Mouse (Mus musculus) heart, embryonic 14.5 days (tissue): ENCODE data around the gene Scly. TPM values are rescaled to one million over a fixed set of nuclear protein-coding genes. Genes with fewer than 3 reads are reported as not detected.

Experiments used
- ATAC-seq: fragments of 200-750 bp; cut with Nextera tagmentation; 2 replicates; pipeline ENCODE4 v1.8.0; 2017; ENCODE audit warnings: low read depth, moderate TSS enrichment; ENCODE audit not compliant: insufficient number of reproducible peaks, insufficient read depth, low FRiP score
- H3K27ac ChIP-seq, 2 experiments: fragments of 200-500 bp in 1 of 2; fragments of 300-500 bp in 1 of 2; sonication (generic) in 1 of 2; replicated peaks in 1 of 2; 2 replicates each; pipeline ENCODE4 v1.5.1; 2012 to 2014; ENCODE audit warnings: low read depth in 2 of 2, low read length in 2 of 2, control low read depth in 1 of 2, mild to moderate bottlenecking in 1 of 2, mixed read lengths in 1 of 2; ENCODE audit not compliant: control insufficient read depth in 1 of 2, insufficient read depth in 1 of 2
- H3K27me3 ChIP-seq: fragments of 300-500 bp; sonication (generic); 2 replicates; pipeline ENCODE4 v1.6.1; 2014; ENCODE audit warnings: mild to moderate bottlenecking, low read length, control low read depth; ENCODE audit not compliant: control insufficient read depth, insufficient read depth
- H3K36me3 ChIP-seq: fragments of 300-500 bp; sonication (generic); 2 replicates; pipeline ENCODE4 v1.6.1; 2014; ENCODE audit warnings: mild to moderate bottlenecking, control low read depth, low read length, mixed read lengths; ENCODE audit not compliant: control insufficient read depth, insufficient read depth
- H3K4me1 ChIP-seq, 2 experiments: fragments of 200-500 bp in 1 of 2; fragments of 300-500 bp in 1 of 2; sonication (generic) in 1 of 2; 2 replicates each; pipeline ENCODE4 v1.6.1; 2012 to 2014; ENCODE audit warnings: low read length in 2 of 2, control low read depth in 1 of 2, mixed read lengths in 1 of 2; ENCODE audit not compliant: control insufficient read depth in 2 of 2, insufficient read depth in 2 of 2
- H3K4me2 ChIP-seq: fragments of 300-500 bp; sonication (generic); 2 replicates; pipeline ENCODE4 v1.6.1; 2014; ENCODE audit warnings: mild to moderate bottlenecking, low read length
- H3K4me3 ChIP-seq, 2 experiments: fragments of 200-500 bp in 1 of 2; fragments of 300-500 bp in 1 of 2; sonication (generic) in 1 of 2; 2 replicates each; pipeline ENCODE4 v1.5.1; 2012 to 2014; ENCODE audit warnings: low read length in 2 of 2, mild to moderate bottlenecking in 2 of 2, control low read depth in 1 of 2, low read depth in 1 of 2, moderate library complexity in 1 of 2; ENCODE audit not compliant: control insufficient read depth in 1 of 2, insufficient read depth in 1 of 2
- H3K9ac ChIP-seq: fragments of 300-500 bp; sonication (generic); 2 replicates; pipeline ENCODE4 v1.6.1; 2014; ENCODE audit warnings: mild to moderate bottlenecking, low read length
- H3K9me3 ChIP-seq: fragments of 300-500 bp; sonication (generic); 2 replicates; pipeline ENCODE4 v1.6.1; 2016; ENCODE audit warnings: low read length, control low read depth; ENCODE audit not compliant: control insufficient read depth
- WGBS: fragments of 180-500 bp; shearing (Covaris S2); extraction: QIAGEN DNeasy Blood & Tissue Kit; methylation state at CpG from one replicate; pipeline ENCODE4 v1.1.7; 2014; 5-methylcytosine and 5-hydroxymethylcytosine counted together
- polyA plus RNA-seq: library from polyadenylated mRNA; unstranded; fragments of >200 nt; fragmentation: Nextera tagmentation; extraction: Ambion mirVana; gene quantifications from 2 replicates; pipeline ENCODE4 v1.2.1, GENCODE M21; 2014

Gene Scly
- polyA plus RNA-seq, 1 experiment from 2014 or later, result 10.6 TPM

- Histone ChIP-seq H3K27ac (no peak overlapping the region), H3K9ac (no peak overlapping the region), H3K4me3 (no peak overlapping the region), H3K4me1 (no peaks in the 10 kb centered on the region), H3K4me2 (no peak overlapping the region), H3K27me3 (no peaks in the 10 kb centered on the region), H3K9me3 (no peaks in the 10 kb centered on the region), H3K36me3 (peaks cover 90% of the 10 kb centered on the region)
- ATAC-seq, result no peak
- WGBS, result 80% methylated on average over 1 of the region's 1 CpGs
Measured at GRCm38 (mm10) chr1:91282582-91282981, 15.6 kb upstream of the Scly start.

GRCm38 (mm10) chr1:91289375-91289774 lies 8.8 kb upstream of the Scly start:
- H3K27me3 ChIP-seq, result no peaks in the 10 kb centered on the region
- H3K36me3 ChIP-seq, result peaks cover 69% of the 10 kb centered on the region
- H3K9me3 ChIP-seq, result no peaks in the 10 kb centered on the region
- WGBS, result 97% methylated on average over 1 of the region's 1 CpGs
- no peak overlapping the region; the same call in 1 of the 2 replicates for H3K9ac ChIP-seq
- H3K4me1 ChIP-seq, result no peaks in the 10 kb centered on the region
- H3K4me3 ChIP-seq, result no peak overlapping the region
- no peak for ATAC-seq
- H3K27ac ChIP-seq, result no peak overlapping the region
- H3K4me2 ChIP-seq, result no peak overlapping the region

GRCm38 (mm10) chr1:91292101-91292825 lies 5.9 kb upstream of the Scly start:
- H3K27me3 ChIP-seq, result no peaks in the 10 kb centered on the region
- no peaks in the 10 kb centered on the region for H3K4me1 ChIP-seq
- ATAC-seq, result no peak
- 94% methylated on average over 11 of the region's 11 CpGs for WGBS
- no peak overlapping the region for H3K4me2 ChIP-seq
- H3K27ac ChIP-seq, result no peak overlapping the region
- H3K36me3 ChIP-seq, result peaks cover 41% of the 10 kb centered on the region
- no peak overlapping the region for H3K4me3 ChIP-seq
- no peaks in the 10 kb centered on the region for H3K9me3 ChIP-seq
- no peak overlapping the region for H3K9ac ChIP-seq

- H3K4me1 ChIP-seq, result peaks cover 4 to 5% of the 10 kb centered on the region in 2 experiments; a peak in 2 of 4 replicates
- 87% methylated on average over 6 of the region's 6 CpGs for WGBS
- ATAC-seq, result no peak
Measured at GRCm38 (mm10) chr1:91295544-91295943, 2.6 kb upstream of the Scly start.

GRCm38 (mm10) chr1:91299026-91299706 lies 1.0 kb downstream of the Scly start:
- Histone ChIP-seq H3K27ac (no peak overlapping the region), H3K36me3 (peaks cover 9% of the 10 kb centered on the region), H3K4me2 (peak overlapping the region; percentile 75), H3K9me3 (no peaks in the 10 kb centered on the region), H3K4me1 (peaks cover 4 to 5% of the 10 kb centered on the region in 2 experiments; a peak in 2 of 4 replicates), H3K4me3 (peak overlapping the region; percentile 81 to 99), H3K9ac (peak overlapping the region; percentile 86), H3K27me3 (no peaks in the 10 kb centered on the region)
- WGBS, result 74% methylated on average over 13 of the region's 13 CpGs
- no peak for ATAC-seq

More at GRCm38 (mm10) chr1:91295544-91295943, 2.6 kb upstream of the Scly start:
- Histone ChIP-seq H3K9me3 (no peaks in the 10 kb centered on the region), H3K9ac (no peak overlapping the region), H3K4me3 (no peak overlapping the region), H3K27me3 (no peaks in the 10 kb centered on the region), H3K27ac (no peak overlapping the region), H3K4me2 (no peak overlapping the region), H3K36me3 (peaks cover 12% of the 10 kb centered on the region; the same call in 1 of the 2 replicates)

GRCm38 (mm10) chr1:91299707-91300426 lies 1.7 kb downstream of the Scly start:
- H3K4me3 ChIP-seq, result no peak overlapping the region
- no peak overlapping the region for H3K4me2 ChIP-seq
- H3K4me1 ChIP-seq, result peaks cover 4 to 5% of the 10 kb centered on the region in 2 experiments; a peak in 2 of 4 replicates
- ATAC-seq, result no peak
- peaks cover 14% of the 10 kb centered on the region for H3K36me3 ChIP-seq
- no peaks in the 10 kb centered on the region for H3K27me3 ChIP-seq
- H3K9me3 ChIP-seq, result no peaks in the 10 kb centered on the region
- no peak overlapping the region for H3K9ac ChIP-seq
- no peak overlapping the region for H3K27ac ChIP-seq
- WGBS, result 73% methylated on average over 5 of the region's 5 CpGs

- H3K9me3 ChIP-seq, result no peaks in the 10 kb centered on the region
- 78% methylated on average over 3 of the region's 3 CpGs for WGBS
- ATAC-seq, result no peak
Measured at GRCm38 (mm10) chr1:91301206-91301920, 3.2 kb downstream of the Scly start.

More at GRCm38 (mm10) chr1:91301206-91301920, 3.2 kb downstream of the Scly start:
- Histone ChIP-seq H3K27me3 (no peaks in the 10 kb centered on the region), H3K4me2 (no peak overlapping the region), H3K36me3 (peaks cover 29% of the 10 kb centered on the region), H3K9ac (no peak overlapping the region), H3K4me1 (peaks cover 4 to 5% of the 10 kb centered on the region in 2 experiments; a peak in 2 of 4 replicates), H3K4me3 (no peak overlapping the region), H3K27ac (no peak overlapping the region)
